Mouse (Mus musculus): ENCODE results near the gene Olfr676. TPM values are rescaled to one million over a fixed set of nuclear protein-coding genes. Genes with fewer than 3 reads are reported as not detected.

Olfr676 gene
- polyA plus RNA-seq (2012; rRNA removed; ENCODE audit: low replicate concordance): not detected in 2 replicates

GRCm38 (mm10) chr7:105032398-105032797 is at the start of gene Olfr676:
TSS of gene Olfr676 (plus strand) at chr7:105032698.

GRCm38 (mm10) chr7:105001929-105002328 is 30.6 kb upstream of the Olfr676 start, which contains the start of gene Olfr672:
TSS of gene Olfr672 (minus strand) at chr7:105002029.

GRCm38 (mm10) chr7:105028360-105028759 is 4.1 kb upstream of the Olfr676 start, which contains the start of gene Olfr675:
TSS of gene Olfr675 (minus strand) at chr7:105028460.

GRCm38 (mm10) chr7:105064175-105064574 is 31.7 kb downstream of the Olfr676 start, which contains the start of gene Olfr678:
TSS of gene Olfr678 (plus strand) at chr7:105064475.

GRCm38 (mm10) chr7:105080905-105081304 is 48.4 kb downstream of the Olfr676 start, which contains the start of gene Olfr679:
TSS of gene Olfr679 (plus strand) at chr7:105081205.

Other genes starting within 250 kb of the Olfr676 start
- not detected in 2 replicates for gene Usp17lb, start 190.1 kb upstream of the Olfr676 start, polyA plus RNA-seq (2012; rRNA removed; ENCODE audit: low replicate concordance)
- not detected in 2 replicates for gene Usp17la, start 175.7 kb upstream of the Olfr676 start, polyA plus RNA-seq (2012; rRNA removed; ENCODE audit: low replicate concordance)
- gene Olfr665, start 154.7 kb upstream of the Olfr676 start, polyA plus RNA-seq (2012; rRNA removed; ENCODE audit: low replicate concordance): not detected in 2 replicates
- gene Olfr666, start 136.7 kb upstream of the Olfr676 start, polyA plus RNA-seq (2012; rRNA removed; ENCODE audit: low replicate concordance): not detected in 2 replicates
- not detected in 2 replicates for gene Olfr667, start 111.2 kb upstream of the Olfr676 start, polyA plus RNA-seq (2012; rRNA removed; ENCODE audit: low replicate concordance)
- gene Olfr668, start 104.6 kb upstream of the Olfr676 start, polyA plus RNA-seq (2012; rRNA removed; ENCODE audit: low replicate concordance): not detected in 2 replicates
- gene Olfr669, start 98.5 kb upstream of the Olfr676 start, polyA plus RNA-seq (2012; rRNA removed; ENCODE audit: low replicate concordance): not detected in 2 replicates
- gene Olfr670, start 70.1 kb upstream of the Olfr676 start, polyA plus RNA-seq (2012; rRNA removed; ENCODE audit: low replicate concordance): not detected in 2 replicates
- gene Olfr671, start 53.6 kb upstream of the Olfr676 start, polyA plus RNA-seq (2012; rRNA removed; ENCODE audit: low replicate concordance): not detected in 2 replicates
- gene Olfr672, start 30.7 kb upstream of the Olfr676 start, polyA plus RNA-seq (2012; rRNA removed; ENCODE audit: low replicate concordance): not detected in 2 replicates
- gene Olfr675, start 4.2 kb upstream of the Olfr676 start, polyA plus RNA-seq (2012; rRNA removed; ENCODE audit: low replicate concordance): not detected in 2 replicates
- not detected in 2 replicates for gene Olfr677, start 18.7 kb downstream of the Olfr676 start, polyA plus RNA-seq (2012; rRNA removed; ENCODE audit: low replicate concordance)
- gene Olfr678, start 31.8 kb downstream of the Olfr676 start, polyA plus RNA-seq (2012; rRNA removed; ENCODE audit: low replicate concordance): not detected in 2 replicates
- not detected in 2 replicates for gene Olfr679, start 48.5 kb downstream of the Olfr676 start, polyA plus RNA-seq (2012; rRNA removed; ENCODE audit: low replicate concordance)
- not detected in 2 replicates for gene Olfr680-ps1, start 60.1 kb downstream of the Olfr676 start, polyA plus RNA-seq (2012; rRNA removed; ENCODE audit: low replicate concordance)
- gene Olfr681, start 84.1 kb downstream of the Olfr676 start, polyA plus RNA-seq (2012; rRNA removed; ENCODE audit: low replicate concordance): not detected in 2 replicates
- not detected in 2 replicates for gene Olfr683, start 114.3 kb downstream of the Olfr676 start, polyA plus RNA-seq (2012; rRNA removed; ENCODE audit: low replicate concordance)
- not detected in 2 replicates for gene Olfr684, start 131.0 kb downstream of the Olfr676 start, polyA plus RNA-seq (2012; rRNA removed; ENCODE audit: low replicate concordance)
- gene Olfr685, start 153.3 kb downstream of the Olfr676 start, polyA plus RNA-seq (2012; rRNA removed; ENCODE audit: low replicate concordance): not detected in 2 replicates
- gene Olfr686, start 174.8 kb downstream of the Olfr676 start, polyA plus RNA-seq (2012; rRNA removed; ENCODE audit: low replicate concordance): not detected in 2 replicates

Data from subcutaneous adipose tissue, adult 2 months (tissue).